Mouse (Mus musculus): ENCODE data around the gene Moxd1. TPM values are rescaled to one million over a fixed set of nuclear protein-coding genes. Genes with fewer than 3 reads are reported as not detected.

Gene Moxd1
- polyA plus RNA-seq, 1 experiment, result 0.59 TPM

DNA sequence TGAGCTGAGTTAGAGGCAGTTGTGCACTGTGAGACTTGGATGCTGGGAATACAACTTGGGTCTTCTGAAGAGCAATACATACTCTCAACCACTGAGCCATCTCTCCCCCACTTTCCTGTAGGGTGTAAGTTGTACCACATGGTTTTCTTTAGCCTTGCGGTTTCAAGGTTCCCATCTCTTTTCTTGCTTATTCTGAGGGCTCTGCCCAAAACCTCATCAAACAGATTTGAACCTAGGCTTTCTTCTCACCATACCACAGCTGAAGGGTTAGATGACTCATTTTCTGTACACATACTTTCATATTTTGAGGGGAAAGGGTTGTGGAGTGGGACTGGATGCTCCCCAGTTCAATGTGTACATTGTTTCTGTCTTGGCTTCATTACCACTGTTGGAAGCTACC is 69.4 kb downstream of the Moxd1 start:
- H3K36me3 ChIP-seq (ENCODE audit: control insufficient read depth, insufficient read depth, low read length), result no peaks in the 10 kb centered on the region
- H3K27me3 ChIP-seq (ENCODE audit: control insufficient read depth, insufficient read depth, low read length), result no peaks in the 10 kb centered on the region
- DNase-seq, result no peak
- TF ChIP-seq CTCF (IDR thresholded peaks at IDR 0.05; ENCODE audit: borderline replicate concordance, control insufficient read depth, extremely low read depth, insufficient read depth, low read length, poor library complexity) (no peak), POLR2A (IDR thresholded peaks at IDR 0.05; ENCODE audit: control insufficient read depth, extremely low read depth, insufficient read depth, low read length, poor library complexity) (no peak)
- H3K4me3 ChIP-seq (ENCODE audit: control insufficient read depth, insufficient read depth, low read length), result no peak overlapping the region
- H3K4me1 ChIP-seq (replicated peaks; ENCODE audit: control insufficient read depth, insufficient read depth, low read length), result peaks cover 3% of the 10 kb centered on the region
- no peak overlapping the region for H3K27ac ChIP-seq (ENCODE audit: control insufficient read depth, insufficient read depth, low read length)
- WGBS, result 13% methylated on average over 1 of the region's 1 CpGs

DNA sequence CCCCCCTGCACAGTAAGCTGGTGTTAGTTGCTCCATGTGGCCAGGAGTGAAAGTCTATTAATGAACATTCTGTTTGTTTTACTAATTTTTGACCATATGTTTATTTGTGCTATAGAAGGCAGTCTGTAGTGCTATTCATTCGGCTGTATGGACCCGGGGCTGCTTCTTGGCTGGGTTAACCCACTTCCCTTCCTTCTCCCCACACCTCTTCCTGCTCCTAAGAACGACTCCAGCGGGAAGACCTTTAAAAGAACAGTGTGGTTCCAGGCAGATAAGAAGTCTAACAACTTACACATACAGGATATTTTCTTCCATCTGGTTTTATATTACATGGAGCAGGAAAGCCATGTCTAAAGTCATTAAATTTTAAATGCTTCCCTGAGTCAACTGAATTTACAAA is 73.3 kb downstream of the Moxd1 start:
- no peaks in the 10 kb centered on the region for H3K27me3 ChIP-seq (ENCODE audit: control insufficient read depth, insufficient read depth, low read length)
- no peak overlapping the region for H3K27ac ChIP-seq (ENCODE audit: control insufficient read depth, insufficient read depth, low read length)
- WGBS, result 42% methylated on average over 4 of the region's 4 CpGs
- DNase-seq, result no peak
- no peak for TF ChIP-seq CTCF (IDR thresholded peaks at IDR 0.05; ENCODE audit: borderline replicate concordance, control insufficient read depth, extremely low read depth, insufficient read depth, low read length, poor library complexity)
- TF ChIP-seq POLR2A (IDR thresholded peaks at IDR 0.05; ENCODE audit: control insufficient read depth, extremely low read depth, insufficient read depth, low read length, poor library complexity), result no peak
- H3K4me1 ChIP-seq (replicated peaks; ENCODE audit: control insufficient read depth, insufficient read depth, low read length), result peaks cover 2% of the 10 kb centered on the region
- no peak overlapping the region for H3K4me3 ChIP-seq (ENCODE audit: control insufficient read depth, insufficient read depth, low read length)
- no peaks in the 10 kb centered on the region for H3K36me3 ChIP-seq (ENCODE audit: control insufficient read depth, insufficient read depth, low read length)

DNA sequence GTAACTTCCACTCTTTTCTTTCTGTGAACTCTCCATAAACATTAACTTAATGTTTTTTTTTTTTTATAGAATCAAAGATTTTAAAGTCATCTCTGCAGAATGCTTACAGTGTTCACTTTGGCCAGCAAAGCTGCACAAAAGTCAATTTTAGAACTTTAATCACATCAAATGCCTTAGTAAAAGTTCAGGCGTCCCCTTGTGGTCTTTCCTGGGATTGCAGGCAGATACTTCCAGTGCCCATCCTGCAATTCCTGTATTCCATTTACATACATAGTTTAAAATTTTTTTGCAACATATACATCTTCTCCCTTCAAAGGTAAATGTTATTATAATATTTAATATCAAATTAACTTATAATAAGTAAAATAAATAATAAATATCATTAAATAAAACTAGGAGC is 74.5 kb downstream of the Moxd1 start:
- H3K36me3 ChIP-seq (ENCODE audit: control insufficient read depth, insufficient read depth, low read length), result no peaks in the 10 kb centered on the region
- peak; percentile 15 for DNase-seq

DNA sequence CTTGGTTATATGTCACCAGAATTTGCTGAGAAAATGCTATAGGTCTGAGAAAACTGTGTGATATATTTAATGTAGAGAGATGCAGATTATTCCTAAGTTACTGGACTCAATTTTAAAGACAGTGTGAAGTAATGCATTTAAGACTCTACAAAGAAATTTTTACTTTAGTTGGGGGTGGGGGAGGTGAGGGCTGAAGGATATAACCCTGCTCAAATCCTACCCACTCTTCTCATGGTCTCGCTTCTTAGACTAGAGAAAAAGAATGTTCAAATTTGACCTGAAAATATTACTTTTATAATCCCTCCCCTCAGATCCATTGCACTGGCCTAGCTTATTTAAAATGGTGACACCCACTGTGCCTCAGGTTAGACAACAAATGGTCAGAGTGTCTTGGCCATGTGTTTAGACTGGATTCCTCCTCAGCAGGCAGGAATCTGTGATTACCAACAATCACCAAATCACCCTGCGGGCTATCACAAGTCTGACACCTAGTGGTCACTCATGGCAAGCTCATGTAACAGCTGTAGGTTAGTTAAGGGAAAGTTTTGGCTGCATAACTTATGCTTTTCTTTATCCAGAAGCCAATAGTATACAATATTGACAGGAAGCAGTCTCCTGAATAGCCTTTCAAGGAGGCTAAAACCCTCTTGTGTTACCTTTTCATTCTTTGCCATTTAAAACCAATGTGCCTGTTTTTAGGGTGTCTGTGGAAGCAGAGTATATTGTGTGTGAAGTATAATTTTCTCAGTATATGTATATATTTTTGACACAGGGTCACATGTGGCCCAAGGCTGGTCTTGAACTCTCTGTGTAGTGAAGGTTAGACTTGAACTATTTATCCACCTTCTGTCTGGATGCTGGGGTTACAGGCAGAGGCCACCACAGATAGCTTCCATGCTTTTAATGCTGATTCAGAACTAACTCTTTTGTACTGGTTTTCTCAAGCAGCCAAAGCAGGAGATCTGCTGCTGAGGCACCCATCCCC is 75.2 kb downstream of the Moxd1 start:
- no peak overlapping the region for H3K27ac ChIP-seq (ENCODE audit: control insufficient read depth, insufficient read depth, low read length)
- H3K27me3 ChIP-seq (ENCODE audit: control insufficient read depth, insufficient read depth, low read length), result no peaks in the 10 kb centered on the region
- no peaks in the 10 kb centered on the region; the same call in 1 of the 2 replicates for H3K4me1 ChIP-seq (replicated peaks; ENCODE audit: control insufficient read depth, insufficient read depth, low read length)
- 45% methylated on average over 2 of the region's 2 CpGs for WGBS
- peak; percentile 53 for DNase-seq
- no peaks in the 10 kb centered on the region for H3K36me3 ChIP-seq (ENCODE audit: control insufficient read depth, insufficient read depth, low read length)
- H3K4me3 ChIP-seq (ENCODE audit: control insufficient read depth, insufficient read depth, low read length), result no peak overlapping the region
- TF ChIP-seq CTCF (IDR thresholded peaks at IDR 0.05; ENCODE audit: borderline replicate concordance, control insufficient read depth, extremely low read depth, insufficient read depth, low read length, poor library complexity), result no peak
- TF ChIP-seq POLR2A (IDR thresholded peaks at IDR 0.05; ENCODE audit: control insufficient read depth, extremely low read depth, insufficient read depth, low read length, poor library complexity), result no peak

More for the DNA sequence above, 74.5 kb downstream of the Moxd1 start:
- Histone ChIP-seq H3K27ac (ENCODE audit: control insufficient read depth, insufficient read depth, low read length) (no peak overlapping the region), H3K4me3 (ENCODE audit: control insufficient read depth, insufficient read depth, low read length) (no peak overlapping the region), H3K4me1 (replicated peaks; ENCODE audit: control insufficient read depth, insufficient read depth, low read length) (no peaks in the 10 kb centered on the region; the same call in 1 of the 2 replicates), H3K27me3 (ENCODE audit: control insufficient read depth, insufficient read depth, low read length) (no peaks in the 10 kb centered on the region)
- WGBS, result 0% methylated on average over 1 of the region's 1 CpGs
- no peak for TF ChIP-seq CTCF (IDR thresholded peaks at IDR 0.05; ENCODE audit: borderline replicate concordance, control insufficient read depth, extremely low read depth, insufficient read depth, low read length, poor library complexity)

DNA sequence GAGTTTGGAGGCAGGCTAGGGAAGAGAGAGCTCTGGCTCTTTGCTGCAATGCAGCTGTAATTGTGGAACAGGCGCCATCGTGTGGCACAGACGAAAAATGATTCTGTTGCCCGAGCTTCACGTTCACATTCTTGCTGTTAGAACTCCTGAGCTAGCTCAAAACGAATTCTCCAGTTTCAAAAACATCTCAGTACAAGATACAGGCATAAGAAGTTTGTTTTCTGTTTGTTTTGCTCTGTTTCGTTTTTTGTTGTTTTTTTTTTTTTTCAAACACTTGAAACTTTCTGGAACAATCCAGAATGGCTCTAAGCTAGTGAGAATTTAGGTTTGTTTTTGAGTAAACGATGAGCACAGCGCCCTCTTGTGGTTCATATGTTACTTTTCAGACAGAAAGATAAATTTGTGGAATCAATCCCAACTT is 88.9 kb downstream of the Moxd1 start:
- TF ChIP-seq POLR2A (IDR thresholded peaks at IDR 0.05; ENCODE audit: control insufficient read depth, extremely low read depth, insufficient read depth, low read length, poor library complexity) (no peak), CTCF (IDR thresholded peaks at IDR 0.05; ENCODE audit: borderline replicate concordance, control insufficient read depth, extremely low read depth, insufficient read depth, low read length, poor library complexity) (no peak)
- no peak overlapping the region for H3K4me3 ChIP-seq (ENCODE audit: control insufficient read depth, insufficient read depth, low read length)
- WGBS, result under 1% methylated on average over 9 of the region's 9 CpGs
- no peak overlapping the region for H3K27ac ChIP-seq (ENCODE audit: control insufficient read depth, insufficient read depth, low read length)
- no peaks in the 10 kb centered on the region for H3K36me3 ChIP-seq (ENCODE audit: control insufficient read depth, insufficient read depth, low read length)
- H3K27me3 ChIP-seq (ENCODE audit: control insufficient read depth, insufficient read depth, low read length), result no peaks in the 10 kb centered on the region
- DNase-seq, result peak; percentile 69
- no peaks in the 10 kb centered on the region for H3K4me1 ChIP-seq (replicated peaks; ENCODE audit: control insufficient read depth, insufficient read depth, low read length)

DNA sequence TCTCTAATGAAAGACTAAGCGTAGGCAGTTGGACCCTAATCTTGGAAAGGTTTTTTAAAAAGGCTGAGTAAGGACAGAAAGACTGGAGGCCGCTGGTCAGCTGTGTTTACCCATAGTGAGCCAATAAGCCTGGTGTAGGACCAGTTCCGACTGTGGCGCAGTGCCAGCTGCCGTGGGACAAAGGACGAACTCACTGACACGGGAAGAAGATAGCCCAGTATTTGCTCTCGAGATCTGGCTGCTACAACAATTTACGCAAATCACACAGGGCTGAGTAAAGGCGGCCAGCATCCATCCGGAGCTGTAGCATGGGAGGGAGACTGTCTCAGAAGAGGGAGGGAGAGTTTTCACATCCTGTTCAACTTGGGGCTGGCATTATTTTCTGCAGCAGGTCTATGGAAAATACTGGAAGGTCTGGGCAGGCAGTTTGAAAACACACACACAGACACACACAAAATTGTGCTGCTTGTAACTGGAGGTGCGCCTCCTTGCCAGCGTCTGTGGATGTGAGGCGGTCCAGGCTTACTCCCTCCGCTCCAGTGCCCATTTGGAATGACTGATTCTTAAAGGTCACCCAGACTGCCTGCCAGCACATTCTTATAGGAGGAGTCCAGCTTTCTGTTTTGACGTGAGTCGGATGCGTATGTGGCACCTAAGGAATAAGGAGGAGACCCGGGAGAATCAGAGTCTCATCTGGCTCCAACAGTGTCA is 94.0 kb downstream of the Moxd1 start:
- Histone ChIP-seq H3K36me3 (ENCODE audit: control insufficient read depth, insufficient read depth, low read length) (no peaks in the 10 kb centered on the region), H3K27ac (ENCODE audit: control insufficient read depth, insufficient read depth, low read length) (no peak overlapping the region), H3K27me3 (ENCODE audit: control insufficient read depth, insufficient read depth, low read length) (no peaks in the 10 kb centered on the region), H3K4me3 (ENCODE audit: control insufficient read depth, insufficient read depth, low read length) (no peak overlapping the region), H3K4me1 (replicated peaks; ENCODE audit: control insufficient read depth, insufficient read depth, low read length) (no peaks in the 10 kb centered on the region)
- DNase-seq, result no peak
- WGBS, result 84% methylated on average over 19 of the region's 19 CpGs
- TF ChIP-seq POLR2A (IDR thresholded peaks at IDR 0.05; ENCODE audit: control insufficient read depth, extremely low read depth, insufficient read depth, low read length, poor library complexity) (no peak), CTCF (IDR thresholded peaks at IDR 0.05; ENCODE audit: borderline replicate concordance, control insufficient read depth, extremely low read depth, insufficient read depth, low read length, poor library complexity) (no peak)
